Mouse (Mus musculus): ENCODE data around the gene Them5.

Gene Them5

DNA sequence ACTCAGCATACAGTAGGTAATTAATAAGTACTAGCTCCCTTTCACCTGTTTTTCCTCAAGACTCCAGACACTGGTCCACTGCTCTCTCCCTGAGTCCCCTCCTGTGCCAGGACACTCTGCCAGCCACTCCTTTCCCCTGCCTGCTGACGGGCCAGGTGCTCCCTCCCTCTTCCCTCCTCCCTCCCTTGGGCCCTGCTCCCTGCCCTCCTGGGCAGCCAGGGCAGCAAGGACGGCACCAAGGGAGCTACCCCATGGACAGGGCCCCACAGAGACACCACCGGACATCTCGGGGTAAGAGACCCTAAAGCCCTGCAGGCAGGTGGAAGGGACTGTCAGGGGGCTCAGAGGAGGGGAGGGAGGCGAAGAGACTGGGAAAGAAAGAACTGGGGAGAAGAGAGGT lies 30.7 kb downstream of the Them5 start, which contains the start of gene Rorc:
Rorc (plus strand) TSS at position 154 of the 400 bp plus-strand sequence.
- DNase-seq = peak; percentile 44 to 64

DNA sequence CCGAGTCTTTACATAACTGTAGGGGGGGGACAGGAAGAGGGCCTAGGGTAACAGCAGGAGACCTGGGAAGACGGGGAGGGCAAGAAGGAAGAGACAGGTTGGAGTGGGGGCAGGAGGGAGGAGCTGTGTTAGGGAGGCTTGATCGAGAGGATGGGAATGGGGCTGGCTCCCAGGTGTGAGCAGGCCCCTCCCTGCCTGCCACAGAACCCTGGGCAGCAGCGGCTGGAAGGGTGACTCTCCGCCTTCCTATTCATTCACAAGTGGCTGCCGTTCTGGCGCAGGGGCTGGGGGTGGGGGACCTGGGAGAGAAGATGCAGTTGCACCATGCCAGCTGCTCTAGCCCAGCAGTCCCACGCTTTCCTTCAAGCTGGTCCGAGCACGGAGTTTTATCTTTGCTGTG lies 31.2 kb downstream of the Them5 start:
- DNase-seq = peak; percentile 10 to 33

DNA sequence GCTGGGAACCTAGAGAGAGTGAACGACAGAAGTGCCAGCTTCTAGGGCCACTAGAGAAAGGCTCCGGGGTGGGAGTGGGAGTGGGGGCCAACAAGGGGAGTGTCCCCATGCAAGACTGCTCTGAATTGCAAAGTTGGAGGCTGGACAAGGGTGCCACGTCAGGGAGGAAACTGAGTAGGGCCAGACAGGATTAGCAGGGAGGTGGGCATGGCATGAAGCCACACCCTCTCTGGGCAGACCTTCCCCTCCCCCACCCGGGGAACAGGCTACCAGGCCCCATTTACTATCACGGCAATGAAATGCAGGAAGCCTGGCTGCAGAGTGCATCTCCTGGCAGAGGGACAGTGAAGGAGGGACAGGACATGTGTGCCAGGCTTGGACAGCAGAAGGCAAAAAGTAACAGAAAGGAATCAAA lies 31.7 kb downstream of the Them5 start:
- peak; percentile 45 to 58 for DNase-seq

GRCm38 (mm10) chr3:94374636-94375035 lies 32.7 kb downstream of the Them5 start:
- DNase-seq = no peak

- no peak for DNase-seq
Measured at GRCm38 (mm10) chr3:94375146-94375545, 33.2 kb downstream of the Them5 start.

GRCm38 (mm10) chr3:94375861-94376260 lies 34.0 kb downstream of the Them5 start:
- DNase-seq = no peak

DNA sequence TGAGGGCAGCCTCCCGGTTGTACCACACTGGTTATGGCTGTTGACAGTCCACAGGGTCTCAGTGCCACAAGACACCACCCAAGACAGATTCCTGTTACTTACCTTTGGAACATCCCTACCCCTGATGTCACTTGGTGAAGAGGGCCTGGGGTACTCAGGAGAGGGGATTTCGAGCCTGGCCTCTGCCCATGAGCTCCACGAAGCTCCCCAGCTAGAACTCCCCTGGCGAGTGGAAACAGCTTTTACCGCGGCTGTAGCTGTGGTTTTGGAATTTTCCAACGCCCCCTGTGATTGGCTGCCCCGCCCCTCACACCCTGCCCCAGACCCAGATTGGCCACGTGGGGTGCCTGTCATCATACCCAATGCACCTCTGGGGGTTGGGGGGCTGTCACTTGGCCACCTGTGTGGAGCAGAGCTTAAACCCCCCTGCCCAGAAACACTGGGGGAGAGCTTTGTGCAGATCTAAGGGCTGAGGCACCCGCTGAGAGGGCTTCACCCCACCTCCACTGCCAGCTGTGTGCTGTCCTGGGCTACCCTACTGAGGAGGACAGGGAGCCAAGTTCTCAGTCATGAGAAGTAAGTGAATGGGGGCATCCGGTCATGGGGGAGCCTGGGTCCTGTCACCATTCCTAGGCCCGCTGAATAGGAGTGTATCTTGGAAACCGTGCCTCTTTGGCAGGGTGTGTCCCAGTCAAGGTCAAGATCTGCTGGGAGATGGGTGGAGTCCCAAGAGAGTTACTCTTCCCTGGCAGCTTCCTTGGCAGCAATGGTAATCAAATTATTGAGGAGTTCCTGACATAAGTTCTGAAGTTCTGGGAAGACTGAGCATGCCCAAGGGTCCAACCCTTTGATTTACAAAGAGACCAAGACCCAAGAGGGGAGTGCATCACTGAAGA lies 35.4 kb downstream of the Them5 start:
- no peak for DNase-seq

DNA sequence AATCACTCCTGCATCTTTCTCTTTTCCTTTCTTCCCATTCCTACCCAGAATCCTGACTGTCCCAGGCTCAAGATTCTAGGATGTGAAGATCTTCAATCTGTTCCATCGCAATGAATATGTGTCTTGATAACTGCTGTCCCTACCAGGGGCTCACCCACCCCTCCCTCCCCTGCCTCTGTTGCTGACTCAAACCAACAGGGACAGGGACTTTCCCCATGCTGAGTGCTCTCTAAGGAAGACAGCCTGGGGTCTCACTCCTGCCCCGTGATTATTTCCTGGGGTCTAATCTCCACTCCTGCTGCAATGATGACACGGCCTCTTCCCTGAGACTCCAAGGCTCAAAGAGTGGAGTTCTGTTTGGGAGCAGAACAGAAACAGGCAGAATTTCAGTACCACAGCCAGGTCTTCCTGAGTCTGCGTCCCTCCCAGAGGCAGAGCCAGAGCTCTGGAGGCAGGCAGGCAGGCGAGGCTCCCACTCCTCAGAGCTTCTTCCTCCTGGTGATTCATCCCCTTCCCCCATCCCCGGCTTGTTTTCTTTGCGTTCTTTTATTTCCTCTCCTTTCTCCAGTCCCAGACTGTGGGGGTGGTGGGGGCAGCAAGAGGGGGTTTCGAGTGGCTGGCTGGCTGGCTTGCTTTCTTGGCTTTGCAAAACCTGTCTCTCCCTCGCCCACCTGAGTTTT lies 38.1 kb downstream of the Them5 start:
- DNase-seq = no peak

DNA sequence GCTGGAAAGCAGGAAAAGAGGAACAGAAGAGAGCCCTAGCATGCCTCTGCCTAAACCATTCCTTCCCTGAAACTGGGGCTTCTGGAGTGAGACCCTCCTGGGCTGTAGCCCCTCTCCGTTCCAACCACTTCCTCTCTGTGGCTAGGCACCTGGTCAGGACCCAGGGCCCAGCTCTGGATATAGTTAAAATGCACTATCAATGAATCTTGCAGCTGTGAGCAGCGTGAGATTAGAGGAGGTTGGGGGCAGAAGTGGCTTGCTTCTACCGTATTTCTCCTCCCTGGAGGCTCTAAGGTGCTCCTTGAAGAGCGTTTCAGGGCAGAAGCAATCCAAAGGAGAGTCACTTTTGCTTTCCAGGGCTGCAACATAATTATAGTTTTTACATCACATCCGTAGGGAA lies 40.4 kb downstream of the Them5 start:
- no peak for DNase-seq

- DNase-seq = no peak
Measured at GRCm38 (mm10) chr3:94383476-94383875, 41.6 kb downstream of the Them5 start.

DNA sequence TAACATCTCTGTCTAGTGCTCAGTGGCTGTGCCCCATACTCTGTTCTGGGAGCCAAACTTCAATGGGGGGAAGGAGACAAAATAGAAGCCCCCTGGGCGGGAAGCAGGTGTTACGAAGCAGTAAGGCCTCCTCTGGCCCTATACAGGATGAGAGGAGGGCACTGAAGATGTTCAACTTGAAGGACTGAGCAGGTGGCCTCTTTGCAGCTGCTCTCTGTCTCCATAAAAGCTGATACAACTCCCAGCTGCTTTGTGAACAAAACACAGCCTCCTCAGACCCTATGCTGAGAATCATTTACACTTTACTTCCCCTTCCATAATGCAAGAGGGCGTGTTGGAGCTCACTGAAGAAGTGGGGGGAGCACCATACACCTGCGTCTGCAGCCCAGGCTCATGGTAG lies 44.8 kb downstream of the Them5 start:
- no peak for DNase-seq

DNA sequence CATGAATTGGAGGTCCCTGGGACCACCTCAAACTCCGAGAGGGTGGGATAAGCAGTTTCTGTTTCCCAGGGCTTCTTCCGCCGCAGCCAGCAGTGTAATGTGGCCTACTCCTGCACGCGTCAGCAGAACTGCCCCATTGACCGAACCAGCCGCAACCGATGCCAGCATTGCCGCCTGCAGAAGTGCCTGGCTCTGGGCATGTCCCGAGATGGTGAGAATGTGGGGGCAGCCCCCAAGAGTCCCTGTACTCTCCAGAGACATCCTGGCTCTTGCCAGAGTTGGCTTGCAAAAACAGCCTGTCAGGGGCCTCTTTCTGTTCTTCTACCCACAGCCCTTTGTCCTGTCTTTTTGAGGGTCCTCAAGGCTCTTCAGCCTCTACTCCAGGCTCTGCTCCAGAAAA lies 45.5 kb downstream of the Them5 start:
- DNase-seq = no peak

GRCm38 (mm10) chr3:94388047-94388446 lies 46.1 kb downstream of the Them5 start:
- DNase-seq = no peak

DNA sequence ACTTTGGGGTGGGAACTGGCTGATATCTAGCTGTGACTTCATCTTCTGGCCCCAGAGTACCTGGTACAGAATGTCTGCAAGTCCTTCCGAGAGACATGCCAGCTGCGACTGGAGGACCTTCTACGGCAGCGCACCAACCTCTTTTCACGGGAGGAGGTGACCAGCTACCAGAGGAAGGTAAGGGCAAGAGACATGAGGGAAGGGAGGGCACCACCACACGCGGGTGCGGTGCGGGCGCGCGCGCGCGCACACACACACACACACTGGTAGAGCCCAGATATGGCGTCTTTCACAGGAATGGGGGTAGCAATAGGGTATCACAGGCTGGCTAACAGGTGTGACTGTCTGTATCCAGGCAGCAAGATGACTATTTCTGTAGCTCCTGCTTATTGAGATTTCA lies 47.5 kb downstream of the Them5 start:
- no peak for DNase-seq

DNA sequence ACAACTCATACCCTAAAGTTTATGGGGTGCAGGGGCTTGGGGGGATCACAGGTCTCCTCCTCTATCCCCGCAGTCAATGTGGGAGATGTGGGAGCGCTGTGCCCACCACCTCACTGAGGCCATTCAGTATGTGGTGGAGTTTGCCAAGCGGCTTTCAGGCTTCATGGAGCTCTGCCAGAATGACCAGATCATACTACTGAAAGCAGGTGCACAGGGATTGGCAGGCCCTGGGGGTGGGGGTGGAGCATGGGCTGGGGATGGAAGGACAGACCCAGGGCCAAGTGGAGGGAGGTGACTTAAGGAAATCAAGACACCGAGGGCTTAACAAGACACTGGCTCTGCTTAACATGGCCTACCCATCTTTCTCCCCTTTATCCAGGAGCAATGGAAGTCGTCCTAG lies 49.1 kb downstream of the Them5 start:
- DNase-seq = no peak

- DNase-seq = no peak
Measured at GRCm38 (mm10) chr3:94392128-94392527, 50.2 kb downstream of the Them5 start.

GRCm38 (mm10) chr3:94393049-94393448 lies 51.1 kb downstream of the Them5 start:
- DNase-seq = no peak

DNA sequence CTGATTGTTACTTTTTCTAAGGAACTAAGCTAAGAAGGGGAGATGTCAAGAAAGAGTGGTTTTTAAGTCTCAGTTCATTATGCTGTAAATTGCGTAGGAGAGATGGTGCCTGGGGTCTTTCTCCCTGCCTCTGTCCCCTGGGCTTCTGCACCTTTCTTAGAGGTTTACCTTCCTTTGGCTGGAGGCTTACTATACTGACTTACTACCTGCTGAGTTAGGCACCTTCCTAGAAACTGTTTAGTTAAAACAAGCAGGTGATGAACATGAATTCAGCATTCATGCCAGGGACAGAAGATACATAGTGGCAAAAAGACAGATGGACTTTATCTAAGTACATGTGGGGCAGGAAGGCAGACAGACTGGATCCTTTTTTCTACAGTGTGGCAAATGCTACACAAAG lies 54.4 kb downstream of the Them5 start:
- DNase-seq = no peak

DNA sequence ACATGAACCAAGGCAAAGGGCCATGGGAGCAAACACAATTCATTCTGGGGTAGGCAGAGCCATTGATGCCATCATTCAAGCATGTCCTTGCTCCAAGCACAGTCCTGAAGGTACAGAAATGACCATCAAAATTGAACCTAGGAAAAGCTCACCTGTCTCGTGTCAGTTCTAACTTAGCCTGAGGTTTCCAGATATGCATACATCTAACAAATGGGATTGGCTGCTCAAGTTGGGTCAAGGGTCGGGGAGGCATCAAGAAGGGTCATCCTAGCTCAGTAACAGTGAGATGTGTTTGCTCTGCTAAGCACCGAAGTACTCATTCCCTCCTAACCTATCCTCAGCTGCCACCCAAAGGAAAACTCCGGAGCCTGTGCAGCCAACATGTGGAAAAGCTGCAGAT lies 55.0 kb downstream of the Them5 start:
- DNase-seq = no peak
